Mouse (Mus musculus): ENCODE results near the gene Syde2. TPM values are rescaled to one million over a fixed set of nuclear protein-coding genes. Genes with fewer than 3 reads are reported as not detected.

Syde2 gene
- polyA plus RNA-seq, 1 experiment: 3.5 TPM

- no peak for DNase-seq
- no peak for TF ChIP-seq CTCF (IDR thresholded peaks at IDR 0.05; ENCODE audit: borderline replicate concordance, control insufficient read depth, extremely low read depth, insufficient read depth, low read length, poor library complexity)
- no peak for TF ChIP-seq POLR2A (IDR thresholded peaks at IDR 0.05; ENCODE audit: control insufficient read depth, extremely low read depth, insufficient read depth, low read length, poor library complexity)
- H3K4me3 ChIP-seq (ENCODE audit: control insufficient read depth, insufficient read depth, low read length): no peak overlapping the region
- H3K4me1 ChIP-seq (replicated peaks; ENCODE audit: control insufficient read depth, insufficient read depth, low read length): peaks cover 7% of the 10 kb centered on the region
- no peaks in the 10 kb centered on the region for H3K27me3 ChIP-seq (ENCODE audit: control insufficient read depth, insufficient read depth, low read length)
- H3K27ac ChIP-seq (ENCODE audit: control insufficient read depth, insufficient read depth, low read length): no peak overlapping the region
- WGBS: 90% methylated on average over 2 of the region's 2 CpGs
- no peaks in the 10 kb centered on the region for H3K36me3 ChIP-seq (ENCODE audit: control insufficient read depth, insufficient read depth, low read length)
Measured at GRCm38 (mm10) chr3:146053873-146054272, 66.2 kb downstream of the Syde2 start.

- peaks cover 5% of the 10 kb centered on the region for H3K4me1 ChIP-seq (replicated peaks; ENCODE audit: control insufficient read depth, insufficient read depth, low read length)
- H3K4me3 ChIP-seq (ENCODE audit: control insufficient read depth, insufficient read depth, low read length): no peak overlapping the region
- H3K36me3 ChIP-seq (ENCODE audit: control insufficient read depth, insufficient read depth, low read length): no peaks in the 10 kb centered on the region
- no peak overlapping the region for H3K27ac ChIP-seq (ENCODE audit: control insufficient read depth, insufficient read depth, low read length)
- H3K27me3 ChIP-seq (ENCODE audit: control insufficient read depth, insufficient read depth, low read length): no peaks in the 10 kb centered on the region
- no peak for DNase-seq
- no peak for TF ChIP-seq CTCF (IDR thresholded peaks at IDR 0.05; ENCODE audit: borderline replicate concordance, control insufficient read depth, extremely low read depth, insufficient read depth, low read length, poor library complexity)
- TF ChIP-seq POLR2A (IDR thresholded peaks at IDR 0.05; ENCODE audit: control insufficient read depth, extremely low read depth, insufficient read depth, low read length, poor library complexity): no peak
- 86% methylated on average over 7 of the region's 7 CpGs for WGBS
Measured at GRCm38 (mm10) chr3:146057131-146057530, 69.5 kb downstream of the Syde2 start.

GRCm38 (mm10) chr3:146058263-146058662 is 70.6 kb downstream of the Syde2 start:
- DNase-seq: peak; percentile 59
- WGBS: 14% methylated on average over 4 of the region's 4 CpGs
- TF ChIP-seq POLR2A (IDR thresholded peaks at IDR 0.05; ENCODE audit: control insufficient read depth, extremely low read depth, insufficient read depth, low read length, poor library complexity) (no peak), CTCF (IDR thresholded peaks at IDR 0.05; ENCODE audit: borderline replicate concordance, control insufficient read depth, extremely low read depth, insufficient read depth, low read length, poor library complexity) (no peak)
- no peaks in the 10 kb centered on the region for H3K27me3 ChIP-seq (ENCODE audit: control insufficient read depth, insufficient read depth, low read length)
- no peak overlapping the region for H3K27ac ChIP-seq (ENCODE audit: control insufficient read depth, insufficient read depth, low read length)
- no peaks in the 10 kb centered on the region for H3K36me3 ChIP-seq (ENCODE audit: control insufficient read depth, insufficient read depth, low read length)
- no peak overlapping the region for H3K4me3 ChIP-seq (ENCODE audit: control insufficient read depth, insufficient read depth, low read length)
- peaks cover 12% of the 10 kb centered on the region for H3K4me1 ChIP-seq (replicated peaks; ENCODE audit: control insufficient read depth, insufficient read depth, low read length)

GRCm38 (mm10) chr3:146059356-146059926 is 71.8 kb downstream of the Syde2 start:
- no peaks in the 10 kb centered on the region for H3K27me3 ChIP-seq (ENCODE audit: control insufficient read depth, insufficient read depth, low read length)
- H3K4me3 ChIP-seq (ENCODE audit: control insufficient read depth, insufficient read depth, low read length): no peak overlapping the region
- no peak for TF ChIP-seq POLR2A (IDR thresholded peaks at IDR 0.05; ENCODE audit: control insufficient read depth, extremely low read depth, insufficient read depth, low read length, poor library complexity)
- TF ChIP-seq CTCF (IDR thresholded peaks at IDR 0.05; ENCODE audit: borderline replicate concordance, control insufficient read depth, extremely low read depth, insufficient read depth, low read length, poor library complexity): no peak
- no peaks in the 10 kb centered on the region for H3K36me3 ChIP-seq (ENCODE audit: control insufficient read depth, insufficient read depth, low read length)
- 74% methylated on average over 15 of the region's 15 CpGs for WGBS
- no peak overlapping the region for H3K27ac ChIP-seq (ENCODE audit: control insufficient read depth, insufficient read depth, low read length)
- no peak for DNase-seq
- H3K4me1 ChIP-seq (replicated peaks; ENCODE audit: control insufficient read depth, insufficient read depth, low read length): peaks cover 16% of the 10 kb centered on the region

GRCm38 (mm10) chr3:146063146-146063545 is 75.5 kb downstream of the Syde2 start:
- Histone ChIP-seq H3K27me3 (ENCODE audit: control insufficient read depth, insufficient read depth, low read length) (no peaks in the 10 kb centered on the region), H3K4me3 (ENCODE audit: control insufficient read depth, insufficient read depth, low read length) (no peak overlapping the region), H3K4me1 (replicated peaks; ENCODE audit: control insufficient read depth, insufficient read depth, low read length) (peaks cover 16% of the 10 kb centered on the region), H3K36me3 (ENCODE audit: control insufficient read depth, insufficient read depth, low read length) (no peaks in the 10 kb centered on the region), H3K27ac (ENCODE audit: control insufficient read depth, insufficient read depth, low read length) (peak overlapping the region; percentile 54; the same call in 1 of the 2 replicates)
- peak; percentile 65 for DNase-seq
- WGBS: 25% methylated on average over 11 of the region's 11 CpGs
- TF ChIP-seq CTCF (IDR thresholded peaks at IDR 0.05; ENCODE audit: borderline replicate concordance, control insufficient read depth, extremely low read depth, insufficient read depth, low read length, poor library complexity) (no peak), POLR2A (IDR thresholded peaks at IDR 0.05; ENCODE audit: control insufficient read depth, extremely low read depth, insufficient read depth, low read length, poor library complexity) (no peak)

GRCm38 (mm10) chr3:146069276-146069675 is 81.6 kb downstream of the Syde2 start:
- Histone ChIP-seq H3K4me1 (replicated peaks; ENCODE audit: control insufficient read depth, insufficient read depth, low read length) (no peaks in the 10 kb centered on the region), H3K27me3 (ENCODE audit: control insufficient read depth, insufficient read depth, low read length) (no peaks in the 10 kb centered on the region), H3K27ac (ENCODE audit: control insufficient read depth, insufficient read depth, low read length) (no peak overlapping the region), H3K4me3 (ENCODE audit: control insufficient read depth, insufficient read depth, low read length) (no peak overlapping the region), H3K36me3 (ENCODE audit: control insufficient read depth, insufficient read depth, low read length) (no peaks in the 10 kb centered on the region)
- TF ChIP-seq CTCF (IDR thresholded peaks at IDR 0.05; ENCODE audit: borderline replicate concordance, control insufficient read depth, extremely low read depth, insufficient read depth, low read length, poor library complexity): no peak
- TF ChIP-seq POLR2A (IDR thresholded peaks at IDR 0.05; ENCODE audit: control insufficient read depth, extremely low read depth, insufficient read depth, low read length, poor library complexity): no peak
- WGBS: 80% methylated on average over 4 of the region's 4 CpGs
- no peak for DNase-seq

Other genes starting within 250 kb of the Syde2 start
- gene Ddah1, start 229.2 kb upstream of the Syde2 start, polyA plus RNA-seq (2012; rRNA removed): 2.0 and 2.9 TPM in 2 replicates
- 17.3 and 21.1 TPM in 2 replicates for gene Bcl10, start 65.1 kb upstream of the Syde2 start, polyA plus RNA-seq (2012; rRNA removed)
- 19.2 and 20.6 TPM in 2 replicates for gene 2410004B18Rik, start 49.9 kb upstream of the Syde2 start, polyA plus RNA-seq (2012; rRNA removed)
- gene Wdr63, start 120.3 kb downstream of the Syde2 start, polyA plus RNA-seq (2012; rRNA removed): 0.03 TPM in 1 of 2 replicates, not detected in the other
- 5.9 and 6.1 TPM in 2 replicates for gene Mcoln3, start 129.6 kb downstream of the Syde2 start, polyA plus RNA-seq (2012; rRNA removed)
- gene Mcoln2, start 162.0 kb downstream of the Syde2 start, polyA plus RNA-seq (2012; rRNA removed): 3.3 and 3.5 TPM in 2 replicates
- gene Lpar3, start 233.1 kb downstream of the Syde2 start, polyA plus RNA-seq (2012; rRNA removed): 1.9 and 2.3 TPM in 2 replicates